Mouse (Mus musculus): Measurements from ENCODE around the gene Prss44. TPM values are rescaled to one million over a fixed set of nuclear protein-coding genes. Genes with fewer than 3 reads are reported as not detected.

Prss44 gene
- polyA plus RNA-seq, 1 experiment = 30.6 TPM

GRCm38 (mm10) chr9:110779242-110779913 lies 34.4 kb upstream of the Prss44 start:
- Histone ChIP-seq H3K4me1 (ENCODE audit: control insufficient read depth, insufficient read depth, low read length) (peaks cover 11% of the 10 kb centered on the region), H3K27me3 (ENCODE audit: control insufficient read depth, insufficient read depth, low read length) (no peaks in the 10 kb centered on the region), H3K36me3 (ENCODE audit: control insufficient read depth, insufficient read depth, low read length) (no peaks in the 10 kb centered on the region), H3K27ac (ENCODE audit: control insufficient read depth, insufficient read depth, low read depth, low read length) (no peak overlapping the region), H3K4me3 (ENCODE audit: control insufficient read depth, low read depth, low read length) (no peak overlapping the region)
- TF ChIP-seq POLR2A (IDR thresholded peaks at IDR 0.05; ENCODE audit: control insufficient read depth, low read depth, low read length) (no peak), CTCF (IDR thresholded peaks at IDR 0.05; ENCODE audit: control insufficient read depth, insufficient read depth, insufficient replicate concordance, low read depth, low read length) (no peak)

- no peak overlapping the region for H3K27ac ChIP-seq (ENCODE audit: control insufficient read depth, insufficient read depth, low read depth, low read length)
- H3K27me3 ChIP-seq (ENCODE audit: control insufficient read depth, insufficient read depth, low read length) = no peaks in the 10 kb centered on the region
- H3K36me3 ChIP-seq (ENCODE audit: control insufficient read depth, insufficient read depth, low read length) = no peaks in the 10 kb centered on the region
- peaks cover 11% of the 10 kb centered on the region for H3K4me1 ChIP-seq (ENCODE audit: control insufficient read depth, insufficient read depth, low read length)
- H3K4me3 ChIP-seq (ENCODE audit: control insufficient read depth, low read depth, low read length) = peak overlapping the region; percentile 78
- no peak for TF ChIP-seq POLR2A (IDR thresholded peaks at IDR 0.05; ENCODE audit: control insufficient read depth, low read depth, low read length)
- TF ChIP-seq CTCF (IDR thresholded peaks at IDR 0.05; ENCODE audit: control insufficient read depth, insufficient read depth, insufficient replicate concordance, low read depth, low read length) = peak; percentile 92
These were observed 32.5 kb upstream of the Prss44 start for GRCm38 (mm10) chr9:110781256-110781721.

- Histone ChIP-seq H3K4me3 (ENCODE audit: control insufficient read depth, low read depth, low read length) (peak overlapping the region; percentile 78), H3K36me3 (ENCODE audit: control insufficient read depth, insufficient read depth, low read length) (no peaks in the 10 kb centered on the region), H3K27me3 (ENCODE audit: control insufficient read depth, insufficient read depth, low read length) (no peaks in the 10 kb centered on the region), H3K4me1 (ENCODE audit: control insufficient read depth, insufficient read depth, low read length) (peaks cover 11% of the 10 kb centered on the region), H3K27ac (ENCODE audit: control insufficient read depth, insufficient read depth, low read depth, low read length) (no peak overlapping the region)
- TF ChIP-seq POLR2A (IDR thresholded peaks at IDR 0.05; ENCODE audit: control insufficient read depth, low read depth, low read length) = no peak
- TF ChIP-seq CTCF (IDR thresholded peaks at IDR 0.05; ENCODE audit: control insufficient read depth, insufficient read depth, insufficient replicate concordance, low read depth, low read length) = no peak
These were observed 32.1 kb upstream of the Prss44 start for GRCm38 (mm10) chr9:110781731-110782130.

GRCm38 (mm10) chr9:110783611-110784010 lies 30.2 kb upstream of the Prss44 start:
- H3K27me3 ChIP-seq (ENCODE audit: control insufficient read depth, insufficient read depth, low read length) = no peaks in the 10 kb centered on the region
- no peak overlapping the region for H3K27ac ChIP-seq (ENCODE audit: control insufficient read depth, insufficient read depth, low read depth, low read length)
- peaks cover 11% of the 10 kb centered on the region for H3K4me1 ChIP-seq (ENCODE audit: control insufficient read depth, insufficient read depth, low read length)
- H3K36me3 ChIP-seq (ENCODE audit: control insufficient read depth, insufficient read depth, low read length) = no peaks in the 10 kb centered on the region
- TF ChIP-seq CTCF (IDR thresholded peaks at IDR 0.05; ENCODE audit: control insufficient read depth, insufficient read depth, insufficient replicate concordance, low read depth, low read length) = no peak
- TF ChIP-seq POLR2A (IDR thresholded peaks at IDR 0.05; ENCODE audit: control insufficient read depth, low read depth, low read length) = no peak
- no peak overlapping the region for H3K4me3 ChIP-seq (ENCODE audit: control insufficient read depth, low read depth, low read length)

- Histone ChIP-seq H3K27ac (ENCODE audit: control insufficient read depth, insufficient read depth, low read depth, low read length) (no peak overlapping the region), H3K36me3 (ENCODE audit: control insufficient read depth, insufficient read depth, low read length) (no peaks in the 10 kb centered on the region), H3K27me3 (ENCODE audit: control insufficient read depth, insufficient read depth, low read length) (no peaks in the 10 kb centered on the region), H3K4me1 (ENCODE audit: control insufficient read depth, insufficient read depth, low read length) (no peaks in the 10 kb centered on the region), H3K4me3 (ENCODE audit: control insufficient read depth, low read depth, low read length) (no peak overlapping the region)
- TF ChIP-seq CTCF (IDR thresholded peaks at IDR 0.05; ENCODE audit: control insufficient read depth, insufficient read depth, insufficient replicate concordance, low read depth, low read length) (no peak), POLR2A (IDR thresholded peaks at IDR 0.05; ENCODE audit: control insufficient read depth, low read depth, low read length) (no peak)
These were observed 25.6 kb upstream of the Prss44 start for GRCm38 (mm10) chr9:110788169-110788568.

- TF ChIP-seq CTCF (IDR thresholded peaks at IDR 0.05; ENCODE audit: control insufficient read depth, insufficient read depth, insufficient replicate concordance, low read depth, low read length) (no peak), POLR2A (IDR thresholded peaks at IDR 0.05; ENCODE audit: control insufficient read depth, low read depth, low read length) (no peak)
- Histone ChIP-seq H3K36me3 (ENCODE audit: control insufficient read depth, insufficient read depth, low read length) (no peaks in the 10 kb centered on the region), H3K4me3 (ENCODE audit: control insufficient read depth, low read depth, low read length) (no peak overlapping the region), H3K27me3 (ENCODE audit: control insufficient read depth, insufficient read depth, low read length) (no peaks in the 10 kb centered on the region), H3K4me1 (ENCODE audit: control insufficient read depth, insufficient read depth, low read length) (no peaks in the 10 kb centered on the region), H3K27ac (ENCODE audit: control insufficient read depth, insufficient read depth, low read depth, low read length) (no peak overlapping the region)
These were observed 23.3 kb upstream of the Prss44 start for GRCm38 (mm10) chr9:110790462-110790861.

GRCm38 (mm10) chr9:110797013-110797412 lies 16.8 kb upstream of the Prss44 start:
- TF ChIP-seq CTCF (IDR thresholded peaks at IDR 0.05; ENCODE audit: control insufficient read depth, insufficient read depth, insufficient replicate concordance, low read depth, low read length) (no peak), POLR2A (IDR thresholded peaks at IDR 0.05; ENCODE audit: control insufficient read depth, low read depth, low read length) (peak; percentile 12; the same call in 1 of the 2 replicates)
- Histone ChIP-seq H3K36me3 (ENCODE audit: control insufficient read depth, insufficient read depth, low read length) (no peaks in the 10 kb centered on the region), H3K27ac (ENCODE audit: control insufficient read depth, insufficient read depth, low read depth, low read length) (peak overlapping the region; percentile 30; the same call in 1 of the 2 replicates), H3K4me3 (ENCODE audit: control insufficient read depth, low read depth, low read length) (peak overlapping the region; percentile 58), H3K4me1 (ENCODE audit: control insufficient read depth, insufficient read depth, low read length) (peaks cover 17% of the 10 kb centered on the region), H3K27me3 (ENCODE audit: control insufficient read depth, insufficient read depth, low read length) (no peaks in the 10 kb centered on the region)
